Mouse (Mus musculus): ENCODE data around the gene Wdfy4.

Gene Wdfy4

DNA sequence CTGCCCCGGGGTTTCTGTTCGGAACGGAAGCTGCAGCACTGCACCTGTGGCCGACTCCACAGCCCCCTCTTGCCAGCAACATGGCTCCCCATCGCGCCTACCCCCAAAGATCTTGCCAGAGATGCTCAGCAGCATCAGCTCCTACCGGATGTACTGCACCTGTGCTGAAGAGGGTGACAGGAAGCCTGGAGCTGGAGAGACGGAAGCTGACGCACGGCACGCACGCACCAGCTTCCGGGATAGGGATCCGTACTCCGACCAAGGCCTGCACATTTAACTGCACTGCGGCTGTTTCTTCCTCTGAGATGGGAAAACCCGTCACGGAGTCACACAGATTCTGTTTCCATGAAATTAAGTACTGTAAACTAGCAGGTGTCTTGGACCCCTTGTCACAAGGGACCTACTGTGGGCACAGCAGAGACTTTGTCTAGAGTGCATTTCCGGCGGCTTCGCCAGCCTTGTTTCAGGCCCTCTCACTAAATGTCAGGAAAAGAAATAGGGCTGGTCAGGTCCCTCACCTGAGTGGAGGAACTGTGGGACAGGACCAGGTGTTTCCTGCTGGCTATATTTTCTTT, 4.6 kb upstream of the Wdfy4 start:
- DNase-seq (ENCODE audit: low read depth), result no peak

DNA sequence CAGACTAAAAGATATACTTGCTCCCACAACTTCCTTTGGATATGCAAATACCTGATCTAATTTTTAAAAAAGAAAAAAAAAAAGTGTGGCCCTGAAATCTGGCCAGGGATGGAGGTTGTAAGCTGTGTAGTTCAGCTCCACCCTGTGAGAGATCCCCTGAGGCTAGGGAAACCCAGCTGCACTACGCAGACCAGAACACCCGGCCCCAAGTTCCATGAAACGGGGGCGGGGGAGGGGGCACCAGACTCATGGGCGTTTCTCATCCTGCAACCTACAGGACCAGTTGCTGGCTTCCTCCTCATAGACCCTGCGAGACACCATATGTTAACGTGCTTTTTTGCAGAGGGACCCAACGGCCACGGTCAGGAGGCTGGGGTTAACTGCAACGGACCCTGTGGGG, 3.9 kb upstream of the Wdfy4 start:
- no peak for DNase-seq (ENCODE audit: low read depth)

DNA sequence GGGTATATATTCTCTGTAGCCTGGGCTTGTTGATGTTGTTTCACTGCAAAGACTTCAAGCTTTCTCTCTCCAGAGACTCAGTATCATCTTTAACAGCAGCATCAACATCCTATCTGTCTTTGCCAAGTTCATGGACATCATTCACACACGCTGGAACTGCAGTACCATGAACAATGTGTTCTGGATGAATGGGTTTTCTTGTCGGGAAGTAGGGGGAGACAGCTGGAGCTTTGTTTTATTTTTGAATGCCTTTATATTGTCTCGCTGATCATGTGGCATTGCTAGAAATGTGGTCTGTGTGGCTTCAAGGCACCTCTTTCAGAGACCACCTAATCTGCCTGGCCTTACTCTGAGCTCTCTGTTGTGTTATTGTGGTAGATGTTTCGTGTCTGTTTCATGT, 1.9 kb upstream of the Wdfy4 start:
- no peak for DNase-seq (ENCODE audit: low read depth)

DNA sequence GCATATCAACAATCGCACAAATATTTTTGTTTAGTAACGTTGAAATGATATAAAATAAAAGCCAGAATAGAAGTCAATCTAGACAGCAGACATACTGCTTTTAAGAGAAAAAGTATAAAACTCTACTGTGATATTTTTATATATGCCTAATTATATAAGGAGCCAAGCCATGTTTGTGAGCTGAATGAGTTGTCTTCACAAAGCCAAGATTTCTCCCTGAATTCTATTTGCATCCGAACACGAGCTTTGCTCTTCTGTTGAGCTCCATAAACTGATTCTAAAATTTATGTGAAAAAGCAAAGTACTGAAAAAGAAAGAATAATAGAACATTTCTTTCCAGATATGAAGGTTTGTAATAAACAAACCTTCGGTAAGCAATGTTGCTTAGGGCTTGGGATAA, 5.2 kb downstream of the Wdfy4 start:
- DNase-seq (ENCODE audit: low read depth), result no peak

DNA sequence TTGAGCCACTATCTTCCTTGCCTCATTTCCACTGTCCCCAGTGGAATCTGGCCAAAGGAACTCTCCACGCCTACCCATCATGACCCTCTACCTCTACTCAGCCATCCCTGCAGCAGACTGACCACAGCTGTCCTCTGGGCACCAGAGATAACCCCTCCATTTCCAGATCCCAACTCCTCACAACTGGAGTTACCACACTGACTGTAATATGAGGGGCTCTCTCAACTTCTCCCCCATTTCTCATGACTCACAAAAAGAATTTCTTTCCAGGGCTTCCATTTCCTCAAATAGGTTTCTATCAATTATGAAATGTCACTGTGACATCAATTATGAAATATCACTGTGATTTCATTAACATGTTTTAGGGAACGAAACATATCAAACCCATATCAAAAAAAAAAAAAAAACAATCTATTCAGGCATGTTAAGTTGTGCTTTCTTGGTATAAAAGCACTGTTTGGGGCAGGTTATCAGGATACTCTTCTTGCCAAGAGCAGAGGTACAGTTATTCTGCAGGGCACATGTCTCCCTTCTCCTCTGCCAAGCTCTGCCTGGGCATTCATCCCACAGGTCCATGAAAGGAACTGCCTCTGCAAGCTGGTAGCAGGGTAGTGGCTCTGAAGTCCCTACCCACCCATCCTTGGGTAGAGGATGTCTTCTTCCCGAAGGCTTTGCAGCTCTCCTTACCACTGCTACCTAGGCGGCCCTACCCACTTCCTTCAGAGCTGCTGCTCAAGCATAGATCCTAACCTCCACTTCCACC, 10.1 kb downstream of the Wdfy4 start:
- no peak for DNase-seq (ENCODE audit: low read depth)

DNA sequence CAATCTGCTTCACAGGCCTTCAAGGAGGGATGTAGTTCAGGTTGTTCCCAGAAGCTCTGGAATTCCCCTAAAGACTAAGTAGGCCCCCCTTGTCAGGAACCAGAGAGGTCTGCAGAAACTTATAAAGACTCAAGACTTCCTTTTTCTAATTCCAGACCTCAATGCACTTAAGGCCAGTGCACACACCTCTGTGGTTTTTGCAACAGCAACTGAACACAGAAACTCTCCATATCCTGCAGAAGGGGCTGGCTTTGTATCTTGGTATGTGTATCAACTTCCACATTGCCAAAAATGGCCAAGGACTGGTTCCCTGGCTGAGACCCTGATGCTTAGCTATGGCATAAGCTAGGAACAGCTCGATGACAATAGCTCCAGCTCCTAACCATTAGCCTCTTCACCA, 13.4 kb downstream of the Wdfy4 start:
- no peak for DNase-seq (ENCODE audit: low read depth)

DNA sequence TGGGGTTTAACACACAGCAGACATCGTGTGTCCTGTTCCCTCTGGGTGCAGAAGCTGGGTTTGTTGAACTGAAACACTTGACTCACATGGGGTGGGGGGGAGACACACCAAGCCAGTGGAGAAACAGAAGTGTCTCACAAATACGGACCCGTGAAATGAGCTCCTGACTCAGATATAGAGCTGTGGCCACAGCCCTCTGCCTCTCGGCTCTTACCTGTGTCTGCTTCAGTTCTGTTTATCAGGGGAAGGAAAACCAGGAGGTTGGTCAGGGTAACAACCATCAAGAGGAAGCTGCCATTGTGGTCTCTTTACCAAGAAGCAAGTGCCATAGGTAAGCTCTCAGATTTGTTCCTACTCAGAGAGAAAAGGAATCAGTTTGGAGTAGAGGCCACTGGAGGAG, 16.6 kb downstream of the Wdfy4 start:
- DNase-seq (ENCODE audit: low read depth), result no peak

DNA sequence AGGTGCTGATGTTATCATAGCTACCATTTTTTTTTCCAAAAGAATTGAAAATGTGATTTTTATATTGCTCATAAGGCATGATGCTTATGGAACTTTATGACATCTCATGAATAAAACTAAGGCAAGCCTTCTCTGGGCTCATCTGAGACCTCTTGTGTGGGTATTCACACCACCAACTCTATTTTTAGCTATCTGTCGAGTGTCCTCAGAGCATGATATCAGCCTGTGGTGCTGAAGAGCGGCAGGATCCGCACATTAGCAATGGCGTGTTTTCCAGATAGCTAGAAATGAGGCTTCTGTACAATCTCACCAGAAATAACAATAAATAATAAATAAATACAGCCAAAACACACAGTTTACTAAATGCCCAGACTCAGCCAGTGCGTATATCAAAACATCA, 23.1 kb downstream of the Wdfy4 start:
- no peak for DNase-seq (ENCODE audit: low read depth)

DNA sequence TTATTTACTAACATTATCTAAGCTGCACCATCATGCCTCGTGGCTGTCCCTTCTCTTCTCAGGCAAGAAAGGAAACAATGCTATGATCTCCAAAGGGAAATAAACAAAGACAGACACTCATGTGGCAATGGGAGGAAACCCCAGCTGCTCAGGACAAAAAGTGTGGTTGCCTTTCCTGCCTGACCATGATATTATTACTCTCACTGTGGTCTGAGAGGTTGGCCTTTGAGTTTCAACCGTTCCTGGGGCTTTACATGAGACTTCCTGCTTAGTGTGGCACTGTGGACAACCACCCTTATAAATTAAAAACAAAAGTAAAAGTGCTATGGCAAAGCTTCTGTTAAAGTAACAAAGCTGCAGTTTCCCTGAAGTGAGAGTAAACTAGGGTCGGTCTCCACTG, 27.0 kb downstream of the Wdfy4 start:
- no peak for DNase-seq (ENCODE audit: low read depth)

DNA sequence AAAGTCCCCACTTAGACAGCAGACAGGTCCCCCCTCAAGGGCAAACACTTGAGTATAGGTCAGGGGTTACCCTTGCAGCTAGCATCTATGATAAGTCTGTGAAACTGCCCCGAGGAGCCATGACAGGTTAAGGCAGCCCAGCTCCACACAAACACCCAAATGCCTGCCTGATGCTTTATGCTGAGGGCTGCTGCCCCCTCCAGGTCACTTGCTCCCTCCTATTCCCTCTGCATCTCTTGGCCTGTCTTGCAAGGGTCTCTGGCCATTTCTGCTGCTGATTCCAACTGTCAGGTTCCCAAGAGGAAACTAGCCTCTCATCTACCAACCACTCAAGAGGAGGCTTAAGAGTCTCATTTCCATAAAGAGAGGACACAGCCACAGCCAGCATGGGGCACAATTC, 32.4 kb downstream of the Wdfy4 start:
- no peak for DNase-seq (ENCODE audit: low read depth)

DNA sequence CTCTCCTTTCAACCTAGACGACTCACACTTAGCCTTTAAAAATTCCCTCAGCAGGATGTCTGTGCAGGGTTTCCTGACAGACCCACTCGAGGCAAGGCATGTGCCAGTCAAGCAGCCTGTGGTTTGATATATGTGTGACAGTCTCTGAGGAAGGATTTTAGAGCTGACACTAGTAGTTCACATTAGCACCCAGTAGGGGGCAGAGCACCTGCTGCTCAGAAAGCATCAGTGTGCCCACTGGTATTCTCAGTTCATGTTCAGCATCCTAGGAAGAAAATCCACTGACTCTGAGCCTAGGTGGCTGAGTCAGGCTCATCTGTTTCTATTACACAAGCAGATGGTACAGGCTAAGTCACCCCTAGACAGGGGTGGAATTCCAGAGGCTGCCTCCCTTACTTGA, 39.0 kb downstream of the Wdfy4 start:
- no peak for DNase-seq (ENCODE audit: low read depth)

DNA sequence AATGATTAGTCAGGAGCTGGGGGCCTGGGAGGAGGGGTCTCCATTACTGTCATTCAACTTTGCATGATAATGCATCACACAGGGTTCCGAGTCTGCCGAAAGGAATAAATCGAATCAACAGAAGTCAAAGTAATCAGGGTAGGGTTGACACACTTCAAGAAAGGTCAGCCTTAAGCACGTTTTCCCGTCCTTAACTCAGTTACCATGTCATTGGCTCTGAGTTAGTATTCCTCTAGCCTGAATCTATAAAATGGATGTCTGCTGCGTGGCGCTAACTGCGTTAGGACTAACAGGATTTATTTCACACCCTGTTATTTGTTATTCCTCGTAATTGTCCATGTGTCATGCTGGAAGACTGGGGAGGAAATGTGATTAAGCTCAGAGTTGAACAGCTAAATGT, 48.5 kb downstream of the Wdfy4 start:
- DNase-seq (ENCODE audit: low read depth), result no peak

DNA sequence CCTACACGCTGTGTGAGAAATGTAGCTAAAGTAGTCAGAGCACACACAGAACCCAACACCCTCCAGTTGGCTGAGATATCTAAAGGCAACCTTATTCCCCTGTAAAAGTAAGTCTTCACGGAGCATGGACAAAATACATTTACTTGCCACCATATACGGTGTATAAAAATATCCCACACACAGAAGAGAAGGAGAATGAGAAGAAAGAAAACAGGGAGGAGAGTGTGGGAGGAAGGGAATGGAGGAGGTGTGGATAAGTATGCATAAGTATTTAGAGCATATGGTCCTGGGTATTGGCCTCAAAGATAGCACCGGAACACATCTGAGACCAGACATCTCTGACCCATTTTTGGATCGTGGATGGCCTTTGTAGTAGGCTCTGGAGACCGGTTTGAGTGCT, 50.1 kb downstream of the Wdfy4 start:
- DNase-seq (ENCODE audit: low read depth), result no peak

DNA sequence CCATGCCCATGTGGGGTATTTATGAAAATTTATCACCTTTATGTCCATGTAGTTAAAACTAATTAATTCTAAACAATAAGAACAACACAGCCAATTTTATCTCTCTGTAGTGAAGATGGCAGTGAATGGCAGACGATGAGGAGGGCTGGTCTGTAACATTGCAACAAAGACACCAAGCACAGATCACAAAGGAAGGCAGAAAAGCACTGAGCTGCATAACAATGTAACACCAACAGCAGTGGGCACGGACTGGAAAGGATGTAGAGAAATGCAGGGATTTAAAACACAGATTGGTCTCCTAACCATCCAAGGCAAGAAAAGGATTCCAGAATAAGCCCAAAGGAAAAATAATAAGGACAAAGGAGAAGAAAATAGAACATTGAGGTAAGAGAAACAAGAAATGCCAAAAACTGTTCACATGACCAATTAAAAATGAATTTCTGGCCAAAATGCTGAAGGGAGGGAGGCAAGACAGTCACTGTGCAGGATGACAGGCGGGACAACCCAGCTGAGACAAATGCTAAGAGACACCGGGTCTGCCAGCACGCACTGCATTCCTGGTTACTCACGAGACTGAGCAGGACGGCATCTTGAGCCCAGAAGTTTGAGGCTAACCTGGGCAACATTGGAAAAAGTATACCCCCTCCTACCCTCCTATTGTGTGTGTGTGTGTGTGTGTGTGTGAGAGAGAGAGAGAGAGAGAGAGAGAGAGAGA, 54.1 kb downstream of the Wdfy4 start:
- no peak for DNase-seq (ENCODE audit: low read depth)

DNA sequence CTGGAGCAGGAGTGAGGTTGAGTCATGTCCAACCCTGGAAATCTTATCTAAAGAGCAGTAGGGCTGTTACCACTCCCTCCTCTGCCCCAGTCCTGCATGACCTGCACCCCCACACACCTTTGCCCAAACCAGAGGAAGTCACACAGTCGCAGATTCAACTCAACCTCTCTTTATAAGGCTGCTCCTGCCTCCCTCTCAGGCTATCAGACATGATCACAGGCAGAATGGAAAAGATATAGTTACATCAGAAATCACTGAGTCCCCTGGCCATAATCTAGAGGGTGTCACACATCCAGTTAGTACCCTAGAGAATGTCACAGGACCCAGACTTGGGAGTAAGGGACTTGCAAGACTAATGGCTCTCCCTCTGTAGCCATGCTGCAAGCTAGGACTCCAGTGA, 68.7 kb downstream of the Wdfy4 start:
- DNase-seq (ENCODE audit: low read depth), result no peak

DNA sequence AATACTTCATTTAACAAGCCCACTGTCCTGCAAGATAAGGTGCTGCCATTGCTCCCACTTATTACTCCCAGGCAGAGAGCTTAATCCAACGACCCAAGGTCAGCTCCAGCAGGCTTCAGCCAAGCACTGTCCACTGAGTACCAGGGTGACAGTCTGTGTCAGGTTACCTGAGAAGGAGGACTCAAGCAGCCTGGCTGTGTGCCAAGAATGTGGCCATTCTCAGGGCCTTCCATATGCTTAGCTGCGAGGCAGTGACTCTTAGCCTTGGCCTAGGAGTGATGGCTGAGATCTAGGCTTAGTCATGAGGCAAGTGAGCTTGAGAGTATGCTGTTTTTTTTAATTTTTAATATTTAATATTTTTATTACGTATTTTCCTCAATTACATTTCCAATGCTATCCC, 80.5 kb downstream of the Wdfy4 start:
- no peak for DNase-seq (ENCODE audit: low read depth)

DNA sequence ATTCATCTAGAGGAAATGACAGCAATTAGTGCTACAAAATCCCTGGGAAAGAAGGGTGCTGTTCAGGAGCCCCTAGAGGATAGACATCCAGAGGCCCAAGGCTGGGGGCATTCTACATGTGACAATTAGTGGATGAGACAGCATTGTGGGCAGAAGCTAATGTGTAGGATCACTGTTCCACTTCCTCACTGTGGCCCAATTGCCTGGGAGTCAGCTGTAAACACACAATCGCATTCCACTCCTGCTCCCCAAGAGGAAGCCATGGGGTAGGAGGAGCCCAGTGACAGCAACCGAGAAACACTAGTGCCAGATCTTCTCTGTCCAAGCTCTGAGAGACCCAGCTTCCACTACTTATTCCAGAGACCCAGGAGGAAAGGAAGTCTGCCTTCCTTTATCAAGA, 83.7 kb downstream of the Wdfy4 start:
- no peak for DNase-seq (ENCODE audit: low read depth)

DNA sequence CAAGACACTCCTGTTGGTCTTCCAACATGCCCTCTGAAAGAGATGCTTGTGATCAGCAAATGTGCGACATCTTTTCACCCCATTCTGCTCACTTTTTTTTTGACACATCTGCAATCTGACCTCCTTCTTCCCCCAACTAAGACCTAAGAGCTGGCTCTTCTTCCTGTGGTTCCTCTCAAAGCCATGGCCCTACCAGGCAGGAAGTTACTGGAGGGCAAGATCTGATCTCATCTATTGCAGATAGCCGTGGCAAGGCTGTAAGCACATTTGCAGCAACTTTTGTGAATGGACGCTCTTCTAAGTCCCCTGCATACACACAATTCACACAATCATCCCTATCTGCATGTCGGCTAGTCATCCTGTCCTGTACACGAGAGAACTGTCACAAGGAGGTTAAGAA, 85.4 kb downstream of the Wdfy4 start:
- no peak for DNase-seq (ENCODE audit: low read depth)

DNA sequence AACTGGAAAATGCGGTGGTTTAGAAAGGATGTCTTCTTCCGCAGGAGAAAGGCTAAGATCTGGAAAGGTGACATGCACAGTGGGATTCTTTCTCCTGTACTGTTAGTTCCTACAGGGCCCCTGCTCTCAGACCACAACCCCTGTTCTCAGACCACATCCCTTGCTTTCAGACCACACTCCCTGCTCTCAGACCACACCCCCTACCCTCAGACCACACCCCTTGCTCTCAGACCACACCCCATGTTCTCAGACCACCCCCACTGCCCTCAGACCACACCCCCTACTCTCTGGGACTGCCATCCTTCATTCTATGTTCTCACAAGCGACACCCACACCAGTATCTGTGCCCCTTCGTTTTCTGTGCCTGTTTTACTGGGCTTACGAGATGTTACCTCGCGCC, 86.2 kb downstream of the Wdfy4 start:
- DNase-seq (ENCODE audit: low read depth), result no peak

DNA sequence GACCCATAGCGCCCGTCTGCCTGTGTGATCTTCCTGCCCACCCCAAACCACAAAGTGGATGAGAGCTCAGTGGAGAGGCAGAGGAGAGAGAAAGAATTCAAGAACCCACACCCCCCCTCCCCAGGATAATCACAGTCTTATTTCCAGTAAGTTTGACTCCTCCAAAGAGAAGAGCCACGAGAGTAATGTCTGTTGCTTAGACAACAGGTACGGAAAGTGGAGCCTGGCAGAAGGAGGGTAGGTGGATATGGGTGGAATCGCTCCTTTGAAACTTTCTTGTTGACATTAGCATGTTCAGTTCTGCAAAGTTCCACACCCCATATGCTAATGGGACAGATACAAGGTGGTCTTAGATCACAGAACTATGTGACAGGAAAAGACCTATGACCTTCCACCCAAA, 88.8 kb downstream of the Wdfy4 start:
- no peak for DNase-seq (ENCODE audit: low read depth)

DNA sequence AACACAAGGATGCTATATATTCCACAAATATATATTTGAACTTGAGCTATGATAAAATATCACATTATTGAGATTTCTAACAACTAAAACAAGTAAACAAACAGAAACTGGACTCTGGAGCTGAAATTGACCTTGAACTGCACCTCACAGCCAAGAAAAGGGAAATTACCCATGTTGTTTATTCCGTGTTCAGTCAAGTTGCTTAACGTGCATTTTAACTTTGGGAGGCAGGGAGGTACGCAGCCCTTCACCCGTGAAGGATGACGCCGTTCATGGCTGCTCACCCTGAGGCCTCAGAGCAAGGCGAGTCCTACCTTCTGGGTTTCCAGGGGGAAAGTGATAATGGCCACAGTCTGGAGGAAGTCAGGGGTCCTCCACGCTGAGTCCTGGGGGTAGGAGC, 102.0 kb downstream of the Wdfy4 start:
- no peak for DNase-seq (ENCODE audit: low read depth)

DNA sequence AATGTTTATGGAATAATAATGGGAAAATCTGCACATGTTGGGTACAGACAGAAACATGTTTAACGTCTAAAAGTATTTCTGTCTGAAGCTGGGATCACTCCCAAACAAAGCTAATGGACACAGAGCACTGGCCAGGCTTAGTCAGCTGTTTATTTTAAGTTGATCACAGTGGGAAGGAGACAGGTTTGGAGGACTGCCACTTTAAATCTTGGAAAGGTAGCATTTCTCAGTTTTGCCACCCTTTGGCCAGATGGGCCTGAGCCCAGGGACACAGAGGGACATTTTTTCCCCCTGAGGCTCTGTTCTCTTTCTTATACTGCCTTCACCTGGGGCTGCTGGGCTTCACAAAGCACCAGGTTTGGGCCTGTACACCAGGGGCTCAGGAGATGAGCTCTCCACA, 103.0 kb downstream of the Wdfy4 start:
- DNase-seq (ENCODE audit: low read depth), result no peak

DNA sequence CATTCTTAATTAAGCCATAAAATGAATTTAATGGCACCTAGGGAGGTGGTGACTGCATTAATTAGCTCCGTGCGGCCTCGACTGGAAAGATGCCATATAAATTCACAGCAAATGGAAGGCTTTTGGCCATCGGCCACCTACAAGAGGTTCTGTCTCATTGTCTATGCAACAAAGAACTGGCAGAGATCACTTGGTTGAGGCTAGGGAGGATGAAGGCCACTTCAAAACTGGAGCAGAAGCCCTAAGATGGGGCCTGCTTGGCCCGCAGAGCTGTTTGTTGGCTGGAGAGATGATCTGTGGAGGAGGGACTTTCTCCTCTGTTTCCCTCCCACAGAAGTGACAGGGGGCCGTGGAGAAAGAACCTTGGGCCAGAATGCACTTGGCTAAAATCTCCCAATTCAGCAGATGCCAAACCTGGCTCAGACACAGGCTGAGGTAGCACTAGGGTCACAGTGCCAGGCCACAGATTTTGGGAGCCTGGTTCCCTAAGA, 103.9 kb downstream of the Wdfy4 start:
- DNase-seq (ENCODE audit: low read depth), result no peak

DNA sequence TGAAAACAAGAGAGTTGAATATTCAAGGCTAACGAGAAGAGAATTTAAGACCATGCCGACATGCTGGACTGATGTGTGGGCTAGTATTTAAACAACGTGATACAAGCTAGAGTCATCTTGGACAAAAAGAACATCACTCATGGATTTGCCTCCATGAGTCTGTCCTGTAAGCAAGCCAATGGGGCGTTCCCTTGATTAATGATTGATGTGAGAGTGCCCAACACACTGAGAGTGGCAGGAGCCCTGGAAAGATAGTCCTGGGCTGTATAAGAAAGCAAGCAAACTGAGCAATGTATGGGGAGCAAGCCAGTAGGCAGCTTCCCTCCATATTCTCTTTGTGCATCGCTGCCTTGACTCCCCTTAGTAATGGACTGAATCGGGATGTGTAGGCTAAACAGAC, 106.7 kb downstream of the Wdfy4 start:
- no peak for DNase-seq (ENCODE audit: low read depth)
